Mouse (Mus musculus) intestine, postnatal 0 days (tissue): ENCODE results near the gene Tlr2. TPM values are rescaled to one million over a fixed set of nuclear protein-coding genes. Genes with fewer than 3 reads are reported as not detected.

Experiments
- ATAC-seq: fragments of 200-750 bp; cut with Nextera tagmentation; 2 replicates; pipeline ENCODE4 v1.8.0; 2017; ENCODE audit warnings: mild to moderate bottlenecking, moderate TSS enrichment, moderate library complexity
- H3K27ac ChIP-seq: fragments of 300-500 bp; sonication (generic); 2 replicates; pipeline ENCODE4 v1.5.1; 2014; ENCODE audit warnings: mild to moderate bottlenecking, low read depth, low read length, moderate library complexity
- H3K27me3 ChIP-seq: fragments of 300-500 bp; sonication (generic); replicated peaks from 2 replicates; pipeline ENCODE4 v1.6.1; 2014; ENCODE audit warnings: low read length, mixed read lengths; ENCODE audit not compliant: control insufficient read depth, insufficient read depth
- H3K36me3 ChIP-seq: fragments of 300-500 bp; sonication (generic); 2 replicates; pipeline ENCODE4 v1.6.1; 2014; ENCODE audit warnings: mild to moderate bottlenecking, moderate library complexity; ENCODE audit not compliant: control insufficient read depth, insufficient read depth
- H3K4me1 ChIP-seq: fragments of 300-500 bp; sonication (generic); replicated peaks from 2 replicates; pipeline ENCODE4 v1.6.1; 2014; ENCODE audit warnings: antibody characterized with exemption, low read length, mixed read lengths; ENCODE audit not compliant: control insufficient read depth, insufficient read depth
- H3K4me2 ChIP-seq: fragments of 300-500 bp; sonication (generic); replicated peaks from 2 replicates; pipeline ENCODE4 v1.6.1; 2014; ENCODE audit warnings: low read depth, mild to moderate bottlenecking, moderate library complexity
- H3K4me3 ChIP-seq: fragments of 300-500 bp; sonication (generic); 2 replicates; pipeline ENCODE4 v1.5.1; 2014; ENCODE audit warnings: low read depth, low read length
- H3K9ac ChIP-seq: fragments of 300-500 bp; sonication (generic); 2 replicates; pipeline ENCODE4 v1.6.1; 2014; ENCODE audit warnings: mild to moderate bottlenecking, low read depth, low read length
- H3K9me3 ChIP-seq: fragments of 300-500 bp; sonication (generic); 2 replicates; pipeline ENCODE4 v1.6.1; 2016; ENCODE audit warnings: mixed run types; ENCODE audit not compliant: control insufficient read depth
- CTCF ChIP-seq: sonication (generic); IDR thresholded peaks from 2 replicates; pipeline ENCODE4 v1.5.1; 2016; ENCODE audit warnings: low read depth, mild to moderate bottlenecking, control low read depth, antibody characterized with exemption, moderate library complexity
- WGBS: fragments of 180-500 bp; shearing (Covaris S2); extraction: QIAGEN DNeasy Blood & Tissue Kit; methylation state at CpG from one replicate; pipeline ENCODE4 v1.1.7; 2014; 5-methylcytosine and 5-hydroxymethylcytosine counted together
- polyA plus RNA-seq: library from polyadenylated mRNA; unstranded; fragments of >200 nt; fragmentation: Nextera tagmentation; extraction: Ambion mirVana; gene quantifications from 2 replicates; pipeline ENCODE4 v1.2.1, GENCODE M21; 2015

The Tlr2 gene
- polyA plus RNA-seq, 1 experiment from 2014 or later = 1.4 TPM

GRCm38 (mm10) chr3:83857621-83858020 lies 16.1 kb upstream of the Tlr2 start:
- no peak for TF ChIP-seq CTCF
- Histone ChIP-seq H3K9ac (no peak overlapping the region), H3K4me1 (no peaks in the 10 kb centered on the region), H3K4me3 (no peak overlapping the region), H3K9me3 (no peaks in the 10 kb centered on the region), H3K36me3 (no peaks in the 10 kb centered on the region), H3K4me2 (no peak overlapping the region), H3K27ac (no peak overlapping the region), H3K27me3 (no peaks in the 10 kb centered on the region)
- ATAC-seq = no peak
- WGBS = 93% methylated on average over 13 of the region's 13 CpGs

DNA sequence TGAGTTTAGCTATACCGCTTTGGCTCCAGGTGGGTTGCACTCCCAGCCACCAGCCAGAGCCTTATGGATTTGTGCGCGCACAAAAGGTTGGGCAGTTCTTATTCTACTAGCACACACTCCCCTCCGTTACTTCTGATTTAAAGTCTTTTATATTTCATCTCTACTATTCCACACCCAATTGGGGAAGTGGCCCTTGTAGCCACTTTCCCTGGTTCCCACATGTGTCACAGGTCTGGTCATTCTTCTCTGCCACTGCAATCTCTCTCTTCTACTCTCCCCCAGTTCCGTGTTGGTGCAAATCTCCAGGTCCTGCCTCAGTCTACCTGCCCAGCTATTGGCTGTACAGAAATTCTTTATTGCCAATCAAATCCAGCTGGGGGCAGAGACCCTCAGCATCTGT lies 14.1 kb upstream of the Tlr2 start:
- 87% methylated on average over 5 of the region's 5 CpGs for WGBS
- ATAC-seq = no peak

GRCm38 (mm10) chr3:83849341-83849740 lies 7.8 kb upstream of the Tlr2 start:
- WGBS = 80% methylated on average over 2 of the region's 2 CpGs
- no peak overlapping the region for H3K9ac ChIP-seq
- no peaks in the 10 kb centered on the region for H3K4me1 ChIP-seq
- H3K4me3 ChIP-seq = no peak overlapping the region
- ATAC-seq = no peak
- no peak overlapping the region for H3K4me2 ChIP-seq
- H3K36me3 ChIP-seq = no peaks in the 10 kb centered on the region
- H3K27me3 ChIP-seq = no peaks in the 10 kb centered on the region
- no peak overlapping the region for H3K27ac ChIP-seq
- no peaks in the 10 kb centered on the region for H3K9me3 ChIP-seq
- no peak for TF ChIP-seq CTCF

More for the DNA sequence above, 14.1 kb upstream of the Tlr2 start:
- Histone ChIP-seq H3K4me1 (no peaks in the 10 kb centered on the region), H3K36me3 (no peaks in the 10 kb centered on the region), H3K9me3 (no peaks in the 10 kb centered on the region), H3K4me2 (no peak overlapping the region), H3K27ac (no peak overlapping the region), H3K27me3 (no peaks in the 10 kb centered on the region), H3K9ac (no peak overlapping the region), H3K4me3 (no peak overlapping the region)
- no peak for TF ChIP-seq CTCF

DNA sequence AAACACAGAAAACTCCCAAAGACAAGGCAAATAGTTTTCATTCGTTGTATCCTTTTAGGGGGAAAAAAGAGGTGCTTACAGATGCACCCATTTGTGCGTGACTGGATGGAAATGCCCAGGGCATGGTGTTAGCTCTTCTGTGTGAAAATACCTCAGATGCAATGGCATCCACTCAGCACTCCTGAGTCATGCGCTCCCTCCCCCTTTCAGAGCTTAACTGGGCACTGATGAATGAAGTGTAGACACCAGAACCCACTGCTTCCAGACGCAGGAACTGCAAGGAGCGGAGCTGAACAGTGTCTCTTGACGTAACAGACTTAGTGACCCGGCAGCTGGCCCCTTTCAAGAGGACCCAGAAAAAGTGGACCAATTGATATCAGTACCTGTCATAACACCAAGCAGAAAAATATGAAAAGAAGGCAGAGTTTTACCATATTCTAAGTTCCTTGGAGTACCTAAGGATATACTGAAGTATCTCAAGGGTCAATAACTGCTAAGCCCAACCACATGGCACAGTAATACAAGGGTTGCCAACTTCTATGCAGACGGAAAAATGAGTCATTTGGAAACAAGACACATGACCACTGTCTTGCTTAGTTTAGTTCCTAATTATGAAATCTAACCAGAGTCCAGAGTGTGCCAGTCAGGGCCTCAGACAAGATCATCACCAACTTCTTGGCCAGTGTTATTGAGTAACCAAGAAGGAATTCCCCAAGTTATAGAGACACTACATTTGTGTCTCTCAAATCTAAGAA lies 3.4 kb upstream of the Tlr2 start:
- H3K4me2 ChIP-seq = no peak overlapping the region
- no peak overlapping the region for H3K4me3 ChIP-seq
- H3K9me3 ChIP-seq = no peaks in the 10 kb centered on the region
- no peak for ATAC-seq
- H3K9ac ChIP-seq = no peak overlapping the region
- no peak for TF ChIP-seq CTCF
- no peaks in the 10 kb centered on the region for H3K36me3 ChIP-seq
- 59% methylated on average over 8 of the region's 8 CpGs for WGBS
- H3K27me3 ChIP-seq = no peaks in the 10 kb centered on the region
- no peak overlapping the region for H3K27ac ChIP-seq
- H3K4me1 ChIP-seq = 0 out of 2 replicates have a peak, but pooled peaks cover 2% of the 10 kb centered on the region

GRCm38 (mm10) chr3:83839477-83839876 lies 2.1 kb downstream of the Tlr2 start:
- Histone ChIP-seq H3K9ac (no peak overlapping the region), H3K36me3 (no peaks in the 10 kb centered on the region), H3K4me2 (no peak overlapping the region), H3K9me3 (no peaks in the 10 kb centered on the region), H3K27ac (no peak overlapping the region), H3K27me3 (no peaks in the 10 kb centered on the region), H3K4me3 (no peak overlapping the region), H3K4me1 (0 out of 2 replicates have a peak, but pooled peaks cover 2% of the 10 kb centered on the region)
- 88% methylated on average over 5 of the region's 5 CpGs for WGBS
- no peak for TF ChIP-seq CTCF
- ATAC-seq = no peak

- Histone ChIP-seq H3K4me3 (no peak overlapping the region), H3K9me3 (no peaks in the 10 kb centered on the region), H3K4me2 (no peak overlapping the region), H3K27me3 (no peaks in the 10 kb centered on the region), H3K36me3 (no peaks in the 10 kb centered on the region), H3K27ac (no peak overlapping the region), H3K9ac (no peak overlapping the region), H3K4me1 (0 out of 2 replicates have a peak, but pooled peaks cover 2% of the 10 kb centered on the region)
- ATAC-seq = no peak
- WGBS = 82% methylated on average over 15 of the region's 15 CpGs
- no peak for TF ChIP-seq CTCF
These were observed 4.9 kb downstream of the Tlr2 start for GRCm38 (mm10) chr3:83836685-83837084.
